Mouse (Mus musculus): ENCODE data around the gene Ncaph2. TPM values are rescaled to one million over a fixed set of nuclear protein-coding genes. Genes with fewer than 3 reads are reported as not detected.

Ncaph2 gene
- total RNA-seq, 2 experiments from 2014 or later, result 89.2 to 103 TPM

DNA sequence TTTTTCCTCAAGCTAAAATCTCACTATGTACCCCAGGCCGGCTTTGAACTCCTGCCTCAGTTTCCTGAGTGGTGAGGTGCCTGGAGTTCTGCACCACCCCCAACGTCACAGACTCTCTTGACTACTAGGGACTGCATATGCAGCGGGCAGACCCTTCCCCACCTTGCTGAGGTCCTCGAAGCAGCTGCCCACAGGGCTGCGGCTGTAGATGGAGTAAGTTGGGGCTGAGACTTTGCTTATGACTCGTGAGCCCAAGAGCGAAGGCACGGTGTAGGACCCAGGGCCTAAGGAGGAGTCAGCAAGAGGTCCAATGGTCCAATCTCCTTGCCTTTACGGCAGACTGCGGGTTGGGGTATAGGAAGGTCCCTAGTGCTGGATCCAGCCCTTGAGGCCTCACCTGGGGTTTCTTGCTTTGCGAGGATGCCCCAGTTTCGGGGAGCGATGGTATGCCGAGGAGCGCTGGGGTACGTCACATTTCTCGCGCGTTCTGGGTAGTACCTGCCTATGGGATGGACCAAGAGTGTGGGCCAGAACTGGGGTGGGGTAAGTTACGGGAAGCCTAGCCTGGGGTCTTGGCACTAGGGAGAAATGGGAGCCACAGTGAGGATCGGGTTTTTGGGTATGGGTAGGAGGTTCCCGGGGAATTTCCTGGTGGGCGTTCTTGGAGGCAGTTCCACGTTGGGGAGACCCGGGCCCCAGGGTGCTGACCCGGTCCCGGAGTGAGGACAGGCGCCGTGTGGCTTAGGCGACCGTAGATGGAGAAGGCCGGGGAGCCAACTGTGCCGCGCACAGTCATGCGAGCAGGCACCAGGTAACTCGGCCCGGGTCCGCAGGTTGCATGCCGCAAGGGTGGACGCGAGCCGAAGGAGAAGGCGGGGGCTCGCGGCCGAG, 22.7 kb downstream of the Ncaph2 start:
- no peak for DNase-seq

DNA sequence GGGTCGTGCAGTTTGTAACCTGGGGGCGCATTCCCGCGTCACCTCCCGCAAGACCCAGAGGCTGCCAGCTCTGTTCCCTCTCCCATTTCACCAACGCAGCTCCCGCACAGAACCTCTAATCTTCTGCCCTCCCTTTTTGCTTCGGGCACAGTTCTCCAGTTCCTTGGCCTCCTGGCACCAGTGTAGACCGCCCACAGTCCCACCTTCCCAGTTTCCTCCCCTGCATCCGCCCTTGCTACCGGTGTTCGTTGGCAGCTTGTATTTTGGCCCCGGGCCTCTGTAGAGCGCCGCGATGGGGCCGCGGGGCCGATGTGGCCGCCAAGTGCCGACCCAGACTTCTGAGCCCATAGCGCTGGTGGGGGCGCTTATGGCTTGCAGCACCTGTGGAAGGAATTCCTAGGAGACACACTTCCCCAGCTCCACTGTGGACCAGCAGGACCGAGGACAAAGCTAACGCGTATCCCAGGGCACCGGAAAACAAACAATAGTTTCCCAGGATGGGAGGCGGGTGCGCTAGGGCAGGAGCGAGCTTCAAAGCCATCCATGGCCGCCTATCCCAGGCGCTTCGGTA, 23.4 kb downstream of the Ncaph2 start, which contains the start of gene Odf3b:
Gene Odf3b (minus strand): TSS at position 452 of the 571 bp plus-strand sequence.
- peak; percentile 40 for DNase-seq

DNA sequence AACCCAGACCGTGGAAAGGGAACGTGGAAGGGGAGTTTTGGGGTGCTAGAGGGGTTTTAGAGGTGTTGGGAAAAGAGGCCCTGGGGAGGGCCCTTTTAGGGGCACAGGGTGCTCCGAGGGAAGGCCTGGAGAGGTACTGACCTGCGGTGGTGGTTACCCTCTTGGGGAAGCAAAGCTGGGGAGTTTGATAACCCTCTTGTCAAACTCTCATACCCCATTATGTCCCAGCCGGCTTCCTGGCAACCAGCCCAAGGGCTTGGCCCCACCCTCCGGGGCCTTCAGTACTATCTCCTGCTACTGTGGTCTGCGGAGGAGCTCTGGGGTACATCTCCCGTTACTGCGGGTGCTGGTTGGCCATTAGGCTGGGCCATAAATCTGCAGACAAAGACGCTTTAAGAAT, 23.9 kb downstream of the Ncaph2 start:
- DNase-seq, result peak; percentile 46

DNA sequence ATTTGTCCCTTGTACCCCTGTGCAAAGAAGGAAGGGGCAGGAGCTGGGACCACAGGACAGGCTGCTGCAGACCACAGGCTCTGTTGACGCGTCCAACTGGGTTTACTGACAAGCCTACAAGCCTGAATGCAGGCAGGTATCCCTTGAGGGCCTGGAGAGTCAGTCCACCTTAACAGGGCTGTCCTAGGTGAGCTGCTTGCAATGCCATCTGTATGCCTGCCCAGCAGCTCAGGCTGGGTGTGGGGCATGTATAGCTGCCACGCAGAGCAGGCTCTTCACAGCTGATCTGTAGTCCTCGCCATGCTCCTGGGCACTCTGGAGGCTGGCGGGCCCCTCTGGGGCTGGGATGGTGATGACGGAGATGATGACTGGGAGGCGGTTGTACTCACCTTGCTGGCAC, 29.1 kb downstream of the Ncaph2 start, which contains the start of gene Klhdc7b:
Gene Klhdc7b (plus strand): TSS at position 301 of the 400 bp plus-strand sequence.
- DNase-seq, result no peak

DNA sequence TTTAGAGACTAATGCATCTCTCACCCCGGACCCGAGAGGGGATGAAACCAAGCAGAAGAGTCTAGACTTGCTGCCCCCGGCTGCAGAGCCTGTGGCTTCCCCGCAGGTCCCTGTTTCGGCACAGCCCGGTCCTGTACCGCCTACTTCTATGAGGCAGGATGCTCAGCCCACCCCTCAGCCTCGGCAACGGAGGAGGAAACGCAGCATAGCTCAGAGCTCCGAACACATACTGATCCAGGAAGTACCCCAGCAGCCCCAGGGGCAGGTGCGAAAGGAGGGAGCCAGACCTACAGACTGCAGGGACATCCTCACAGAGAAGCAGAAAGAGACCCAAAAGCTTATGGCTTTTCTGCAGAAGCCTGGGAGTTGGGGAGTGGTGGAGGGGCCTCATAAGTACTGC, 31.6 kb downstream of the Ncaph2 start:
- DNase-seq, result no peak

DNA sequence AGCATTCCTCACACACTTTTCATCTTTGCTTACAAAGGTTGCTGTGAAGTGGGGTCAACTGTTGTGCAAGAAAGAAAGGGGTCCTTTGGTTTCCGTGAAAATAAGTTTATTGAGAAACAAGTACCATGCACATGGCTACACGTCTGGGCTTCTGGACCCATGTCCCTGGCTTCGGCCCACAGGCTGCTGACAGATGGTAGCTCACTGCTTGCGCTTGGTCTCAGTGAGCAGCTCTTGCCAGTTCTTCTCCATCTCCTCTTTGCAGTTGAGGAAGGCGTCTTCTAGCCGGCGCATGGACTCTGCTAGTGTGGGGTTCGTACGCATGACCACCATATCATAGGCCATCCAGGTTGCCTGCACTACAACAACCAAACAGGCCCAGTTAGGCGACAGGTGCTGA, 34.6 kb downstream of the Ncaph2 start:
- DNase-seq, result no peak

DNA sequence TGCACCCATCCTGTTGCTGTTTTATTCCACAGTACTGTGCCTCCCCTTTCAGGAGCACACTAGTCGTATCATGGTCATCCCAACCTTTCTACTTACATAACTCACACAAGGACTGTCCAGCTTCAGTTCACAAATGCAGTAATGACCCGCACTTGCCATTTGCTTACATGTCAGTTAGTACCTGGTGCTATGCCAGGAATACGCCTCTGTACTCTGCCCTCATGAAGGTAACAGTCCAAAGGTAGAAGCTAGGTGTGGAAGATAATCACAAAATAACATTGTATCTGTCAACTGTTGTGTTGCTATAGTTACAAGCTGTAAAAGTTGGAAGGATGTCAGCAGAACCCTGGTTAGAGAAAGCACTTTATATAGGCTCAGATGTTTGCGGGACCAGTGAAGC, 41.4 kb downstream of the Ncaph2 start:
- DNase-seq, result no peak

DNA sequence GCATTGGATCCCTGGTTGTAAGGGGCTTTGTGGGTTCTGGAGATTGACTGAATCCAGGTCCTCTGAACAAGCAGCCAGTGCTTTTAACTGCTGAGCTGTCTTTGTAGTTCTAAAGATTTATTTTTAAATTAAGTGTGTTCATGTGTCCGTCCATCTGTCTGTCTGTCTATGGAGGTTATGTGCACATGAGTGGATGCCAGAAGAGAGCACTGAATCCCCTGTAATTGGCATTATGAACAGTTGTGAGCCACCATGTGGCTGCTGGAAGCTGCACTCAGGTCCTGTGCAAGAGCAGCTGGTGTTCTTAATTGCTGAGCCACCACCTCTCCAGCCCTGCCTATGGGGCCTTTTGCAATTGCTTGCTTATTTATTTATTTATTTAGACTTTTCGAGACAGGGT, 42.6 kb downstream of the Ncaph2 start:
- no peak for DNase-seq

DNA sequence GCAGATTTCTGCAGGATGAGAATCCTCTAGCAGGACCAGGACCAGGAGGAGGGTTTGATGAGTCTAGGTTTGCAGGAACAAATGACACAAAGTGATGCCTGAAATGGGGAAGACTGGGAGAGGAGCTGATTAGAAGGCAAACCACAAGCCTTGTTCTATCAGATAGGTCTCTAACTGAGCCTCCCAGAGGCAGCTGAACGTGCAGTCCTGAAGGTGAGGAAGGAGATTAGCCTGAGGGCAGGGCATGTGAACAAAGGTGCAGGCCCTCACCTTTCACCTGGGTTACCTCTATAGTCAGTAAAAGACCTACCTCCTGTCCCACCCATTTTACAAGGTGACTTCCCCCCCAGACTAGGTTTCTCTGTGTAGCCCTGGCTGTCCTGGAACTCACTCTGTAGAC, 44.2 kb downstream of the Ncaph2 start:
- no peak for DNase-seq

DNA sequence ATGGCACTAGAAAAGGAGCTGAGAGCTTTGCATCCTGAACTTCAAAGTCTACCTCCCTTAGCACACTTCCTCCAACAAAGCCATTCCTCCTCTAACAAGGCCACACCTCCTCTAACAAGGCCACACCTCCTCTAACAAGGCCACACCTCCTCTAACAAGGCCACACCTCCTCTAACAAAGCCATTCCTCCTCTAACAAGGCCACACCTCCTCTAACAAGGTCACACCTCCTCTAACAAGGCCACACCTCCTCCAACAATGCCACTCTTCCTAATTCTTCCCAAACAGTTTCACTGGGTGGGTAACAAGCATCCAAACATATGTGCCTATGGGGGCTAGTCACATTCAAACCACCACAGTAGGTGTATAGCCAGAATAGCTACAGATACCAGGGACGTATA, 47.0 kb downstream of the Ncaph2 start:
- DNase-seq, result no peak

DNA sequence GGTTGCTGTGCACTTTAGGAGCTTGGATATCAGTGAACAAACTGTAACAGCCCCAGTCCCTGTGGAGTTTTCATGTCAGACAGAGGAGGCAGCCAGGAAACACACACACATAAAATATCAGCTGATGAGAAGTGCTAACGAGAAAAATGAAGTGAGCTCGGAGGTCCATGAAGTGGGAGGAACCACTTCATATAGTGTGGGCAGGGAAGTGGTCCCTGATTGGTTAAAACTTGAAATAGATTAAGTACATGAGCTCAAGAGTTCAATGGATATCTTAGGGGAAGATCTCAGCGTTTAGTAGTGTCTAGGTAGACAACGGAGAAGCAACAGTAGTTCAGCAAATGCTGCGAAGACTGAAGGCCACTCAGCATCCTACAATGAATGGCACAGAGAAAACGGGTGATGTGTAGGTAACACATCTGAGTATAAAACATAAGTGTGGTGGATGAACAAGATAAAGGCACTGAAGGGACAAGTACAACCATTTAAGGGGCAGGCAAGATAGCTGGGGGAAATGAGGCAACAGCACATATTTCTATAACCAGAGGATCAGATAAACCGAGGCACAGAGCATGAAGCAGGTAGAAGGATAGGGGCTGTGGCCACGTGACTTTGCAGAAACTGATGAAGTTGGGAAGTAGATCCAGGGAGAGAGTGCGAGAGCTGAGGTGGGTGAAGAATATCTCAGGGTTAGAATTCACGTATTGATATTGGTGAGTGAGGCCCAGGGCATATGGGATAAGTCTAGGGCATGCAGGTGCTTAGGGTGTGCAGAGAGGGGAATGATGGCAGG, 49.5 kb downstream of the Ncaph2 start:
- DNase-seq, result no peak

DNA sequence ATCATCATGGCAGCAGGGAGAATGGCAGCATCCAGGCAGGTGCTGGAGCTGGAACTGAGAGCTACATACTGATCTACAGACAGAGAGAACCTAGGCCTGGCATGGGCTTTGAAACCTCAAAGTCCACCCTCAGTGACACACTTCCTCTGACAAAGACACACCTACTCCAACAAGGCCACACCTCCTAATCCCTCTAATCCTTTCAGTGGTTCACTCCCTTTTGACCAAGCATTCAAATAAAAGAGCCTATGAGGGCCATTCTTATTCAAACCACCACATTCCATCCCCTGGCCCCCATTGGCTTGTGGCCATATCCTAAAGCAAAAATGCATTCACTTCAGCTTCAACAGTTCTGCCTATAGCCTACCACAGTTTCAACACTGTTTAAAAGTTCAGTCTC, 51.2 kb downstream of the Ncaph2 start:
- no peak for DNase-seq

DNA sequence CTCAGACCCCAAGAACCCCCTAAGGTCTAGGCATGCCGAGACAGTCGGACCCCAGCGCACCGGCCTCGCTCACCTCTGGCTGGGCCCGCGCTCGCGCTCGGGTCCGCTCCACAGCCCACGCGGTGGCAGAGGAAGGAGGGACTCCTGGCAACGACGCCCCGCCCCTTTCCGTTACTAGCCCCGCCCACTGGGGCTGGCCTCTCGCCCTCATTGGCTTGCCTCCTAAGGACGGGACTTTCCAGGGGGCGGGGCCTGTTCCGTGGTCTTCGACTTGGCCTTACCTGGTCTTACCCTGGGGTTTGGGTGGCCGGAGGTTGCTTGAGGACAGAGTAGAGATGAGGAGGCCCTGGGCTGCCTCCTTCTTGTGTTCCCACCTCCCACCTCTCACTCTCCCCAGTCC, 54.6 kb downstream of the Ncaph2 start, which contains the start of gene Syce3:
Gene Syce3 (minus strand): TSS at position 386 of the 400 bp plus-strand sequence.
- no peak for DNase-seq

DNA sequence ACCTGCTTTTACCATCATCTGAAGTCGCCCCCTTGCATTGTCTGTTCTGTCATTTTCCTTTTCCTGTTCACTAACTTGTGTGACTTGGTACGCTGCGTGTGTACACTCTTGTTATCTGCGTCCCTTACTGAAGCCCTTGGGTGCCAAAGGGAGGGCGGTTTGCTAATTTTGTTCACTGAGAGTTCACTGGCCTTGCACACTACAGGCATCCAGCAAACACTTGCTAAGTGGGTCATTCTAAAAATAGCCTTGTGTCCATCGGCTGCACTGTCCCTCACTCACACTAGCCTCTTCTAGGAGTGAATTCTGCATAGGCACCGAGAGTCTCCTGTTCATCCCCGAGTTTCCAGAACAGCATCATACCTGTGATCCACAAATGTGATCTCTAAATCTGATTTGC, 59.8 kb downstream of the Ncaph2 start:
- DNase-seq, result no peak

DNA sequence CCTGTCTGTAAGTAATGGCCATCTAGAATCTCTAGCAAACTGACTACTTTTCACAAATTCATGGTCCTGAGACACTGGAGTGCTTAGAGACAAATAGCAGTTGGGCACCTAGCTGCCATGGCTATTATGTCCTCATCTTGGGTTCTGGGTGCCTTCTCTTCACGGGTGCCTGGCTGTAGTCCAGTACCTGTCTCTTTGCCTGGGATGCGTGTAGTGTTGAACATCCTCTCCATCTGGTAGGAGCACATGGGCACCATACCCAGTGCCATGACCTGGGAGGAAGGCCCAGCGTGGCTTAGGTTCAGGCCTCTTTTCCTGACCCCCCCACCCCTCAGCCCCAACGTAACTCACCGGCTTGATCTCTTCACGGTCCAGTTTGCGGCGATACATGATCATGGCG, 66.4 kb downstream of the Ncaph2 start:
- no peak for DNase-seq

Small RNAs within 50 kb of the gene (microRNA-seq; reads per million reads assigned to microRNA genes)
- gene Mir6959, result not detected

Other genes with a start within 250 kb of the Ncaph2 start
- gene Tubgcp6, start 232.6 kb upstream of the Ncaph2 start, total RNA-seq (2021), result 10 to 100 TPM; 13.5 to 18.6 TPM
- 10 to 100 TPM; 10.5 to 17.8 TPM for gene Hdac10, start 227.0 kb upstream of the Ncaph2 start, total RNA-seq (2021)
- gene Mapk12, start 215.0 kb upstream of the Ncaph2 start, total RNA-seq (2021), result 10 to 100 TPM; 10.1 to 19.3 TPM
- 1 to 10 TPM; 5.1 to 7.3 TPM for gene Mapk11, start 206.1 kb upstream of the Ncaph2 start, total RNA-seq (2021)
- gene Plxnb2, start 174.9 kb upstream of the Ncaph2 start, total RNA-seq (2021), result 100 to 1,000 TPM in 1 of 2 experiments, 10 to 100 TPM in 1; 96.8 to 105 TPM
- gene Dennd6b, start 159.2 kb upstream of the Ncaph2 start, total RNA-seq (2021), result 1 to 10 TPM; 4.7 to 7.4 TPM
- gene Ppp6r2, start 144.2 kb upstream of the Ncaph2 start, total RNA-seq (2021), result 10 to 100 TPM; 41.8 to 52.0 TPM
- 10 to 100 TPM; 80.3 to 85.7 TPM for gene Sbf1, start 40.4 kb upstream of the Ncaph2 start, total RNA-seq (2021)
- not detected for gene Adm2, start 33.0 kb upstream of the Ncaph2 start, total RNA-seq (2021)
- gene Miox, start 21.3 kb upstream of the Ncaph2 start, total RNA-seq (2021), result 1 to 10 TPM; 1.8 to 3.3 TPM
- 10 to 100 TPM; 38.6 to 41.9 TPM for gene Lmf2, start 60 bp upstream of the Ncaph2 start, total RNA-seq (2021)
- 10 to 100 TPM; 34.7 to 43.7 TPM for gene Sco2, start 18.1 kb downstream of the Ncaph2 start, total RNA-seq (2021)
- gene Tymp, start 21.3 kb downstream of the Ncaph2 start, total RNA-seq (2021), result 1 to 10 TPM; 3.4 to 9.8 TPM
- gene Odf3b, start 23.6 kb downstream of the Ncaph2 start, total RNA-seq (2021), result 1 to 10 TPM; 1.4 to 1.5 TPM
- gene Klhdc7b, start 29.2 kb downstream of the Ncaph2 start, total RNA-seq (2021), result under 1 TPM in 1 of 2 experiments, not detected in 1; 0.06 TPM
- not detected for gene Syce3, start 54.8 kb downstream of the Ncaph2 start, total RNA-seq (2021)
- 100 to 1,000 TPM; 554 to 660 TPM for gene Cpt1b, start 70.1 kb downstream of the Ncaph2 start, total RNA-seq (2021)
- gene C730034F03Rik, start 73.9 kb downstream of the Ncaph2 start, total RNA-seq (2021), result 1 to 10 TPM; 2.5 to 3.5 TPM
- 1 to 10 TPM; 5.6 to 9.2 TPM for gene Gm44502, start 74.0 kb downstream of the Ncaph2 start, total RNA-seq (2021)
- 100 to 1,000 TPM; 106 to 128 TPM for gene Chkb, start 74.2 kb downstream of the Ncaph2 start, total RNA-seq (2021)
- 10 to 100 TPM in 1 of 2 experiments, 1 to 10 TPM in 1; 6.9 to 12.7 TPM for gene Mapk8ip2, start 98.2 kb downstream of the Ncaph2 start, total RNA-seq (2021)
- 10 to 100 TPM; 26.6 to 29.5 TPM for gene Arsa, start 121.7 kb downstream of the Ncaph2 start, total RNA-seq (2021)
- gene Shank3, start 143.9 kb downstream of the Ncaph2 start, total RNA-seq (2021), result 10 to 100 TPM; 54.1 to 67.5 TPM
- under 1 TPM; 0.45 to 0.76 TPM for gene Acr, start 212.6 kb downstream of the Ncaph2 start, total RNA-seq (2021)
- 10 to 100 TPM in 1 of 2 experiments, 1 to 10 TPM in 1; 9.2 to 11.1 TPM for gene Rabl2, start 236.2 kb downstream of the Ncaph2 start, total RNA-seq (2021)

All from adrenal gland, postnatal 10 days (tissue).